Comparison of ENCODE assay signal across 10 mouse cellular contexts in the genomic region with DNA sequence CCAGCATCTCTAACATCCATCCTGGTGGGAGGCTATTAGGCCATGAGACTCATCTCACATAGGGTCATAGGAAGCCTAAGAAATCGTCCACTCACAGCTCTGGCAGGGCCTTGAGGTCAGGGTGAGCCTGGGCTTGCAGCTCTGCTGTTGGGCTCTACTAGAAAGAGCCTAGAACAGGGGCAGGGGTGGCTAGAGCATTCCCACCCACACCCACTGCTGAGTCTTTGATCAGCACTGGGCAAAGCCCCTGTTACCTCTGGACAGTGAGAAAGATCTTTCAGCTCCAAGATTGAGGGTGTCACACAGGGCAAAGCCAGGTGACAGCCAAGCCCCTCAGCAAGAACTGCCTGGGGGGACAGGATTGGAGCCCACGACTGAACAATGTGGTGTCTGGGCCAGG. TPM values are rescaled to one million over a fixed set of nuclear protein-coding genes. Genes with fewer than 3 reads are reported as not detected.
DNase-seq lines count a peak whose midpoint lies in the region; ATAC-seq and TF ChIP-seq lines count a peak whose summit lies in the region.
"Had no signal": no experiment of that assay in that cellular context is flagged by ENCODE, and none has a peak within 500 bp of the region (broad histone marks: within the 10 kb centered on the region; RNA-seq: fewer than 3 reads in every experiment).

No protein-coding gene starts in this region.

- WGBS in lung, embryonic 15.5 days: 53% methylated on average over 2 of the region's 2 CpGs
- 40% methylated on average over 2 of the region's 2 CpGs for WGBS in forebrain, embryonic 16.5 days
- WGBS in limb, embryonic 10.5 days: 53% methylated on average over 2 of the region's 2 CpGs
- 78% methylated on average over 2 of the region's 2 CpGs for WGBS in small intestine, adult 2 months

- H3K9ac ChIP-seq in lung, embryonic 15.5 days: peak overlapping the region; percentile 32; the same call in 1 of the 2 replicates
- H3K9ac ChIP-seq in forebrain, embryonic 16.5 days (replicated peaks; ENCODE audit: low read depth, low read length): peak overlapping the region; percentile 7; the same call in 1 of the 2 replicates

- TF ChIP-seq POLR2A in small intestine, adult 2 months (IDR thresholded peaks at IDR 0.05; ENCODE audit: low read depth, low read length): no peak

- H3K27ac ChIP-seq in lung, embryonic 15.5 days: peak overlapping the region; percentile 99
- H3K27ac ChIP-seq in forebrain, embryonic 16.5 days (ENCODE audit: low read length): peak overlapping the region; percentile 84
- peak overlapping the region; percentile 89 for H3K27ac ChIP-seq in limb, embryonic 10.5 days
- peak overlapping the region; percentile 44 for H3K27ac ChIP-seq in small intestine, adult 2 months (ENCODE audit: insufficient read depth, low read depth, low read length)
- H3K27ac ChIP-seq: macrophage had no signal

- DNase-seq in lung, postnatal 36 days: no peak
- no peak for DNase-seq in limb, embryonic 10.5 days (ENCODE audit: low spot score)
- DNase-seq in natural killer cell, adult 2 months (ENCODE audit: low spot score in 2 of 2): no peak
- DNase-seq: cerebellum, adult 11-12 months had no signal

- TF ChIP-seq CTCF in small intestine, adult 2 months (IDR thresholded peaks at IDR 0.05; ENCODE audit: extremely low read depth, insufficient read length, insufficient replicate concordance, low read depth, low read length): no peak

- H3K27me3 ChIP-seq in lung, embryonic 15.5 days: no peaks in the 10 kb centered on the region
- no peaks in the 10 kb centered on the region for H3K27me3 ChIP-seq in forebrain, embryonic 16.5 days (replicated peaks; ENCODE audit: control insufficient read depth, insufficient read depth, low read length)
- H3K27me3 ChIP-seq in limb, embryonic 10.5 days (ENCODE audit: low read depth, poor library complexity, severe bottlenecking): no peaks in the 10 kb centered on the region
- H3K27me3 ChIP-seq in small intestine, adult 2 months (ENCODE audit: control insufficient read depth, insufficient read depth, low read length): no peaks in the 10 kb centered on the region
- H3K27me3 ChIP-seq: Patski had no signal

- H3K36me3 ChIP-seq in lung, embryonic 15.5 days: no peaks in the 10 kb centered on the region
- H3K36me3 ChIP-seq in forebrain, embryonic 16.5 days (ENCODE audit: control insufficient read depth, insufficient read depth): no peaks in the 10 kb centered on the region
- H3K36me3 ChIP-seq in limb, embryonic 10.5 days: no peaks in the 10 kb centered on the region
- no peaks in the 10 kb centered on the region for H3K36me3 ChIP-seq in small intestine, adult 2 months (ENCODE audit: control insufficient read depth, insufficient read depth, low read length)

- no peaks in the 10 kb centered on the region for H3K9me3 ChIP-seq in lung, embryonic 15.5 days
- no peaks in the 10 kb centered on the region for H3K9me3 ChIP-seq in forebrain, embryonic 16.5 days (ENCODE audit: control insufficient read depth, low read length)
- H3K9me3 ChIP-seq in limb, embryonic 10.5 days (replicated peaks): no peaks in the 10 kb centered on the region

- H3K4me1 ChIP-seq in lung, embryonic 15.5 days: peaks cover 55% of the 10 kb centered on the region
- peaks cover 19% of the 10 kb centered on the region for H3K4me1 ChIP-seq in forebrain, embryonic 16.5 days (replicated peaks; ENCODE audit: control insufficient read depth, insufficient read depth, low read length)
- H3K4me1 ChIP-seq in limb, embryonic 10.5 days: peaks cover 56% of the 10 kb centered on the region
- H3K4me1 ChIP-seq in small intestine, adult 2 months (ENCODE audit: control insufficient read depth, insufficient read depth, insufficient read length, low read length): peaks cover 14% of the 10 kb centered on the region

- H3K4me3 ChIP-seq in lung, embryonic 15.5 days: no peak overlapping the region
- H3K4me3 ChIP-seq in forebrain, embryonic 16.5 days (replicated peaks; ENCODE audit: low read length): no peak overlapping the region
- no peak overlapping the region for H3K4me3 ChIP-seq in limb, embryonic 10.5 days
- no peak overlapping the region for H3K4me3 ChIP-seq in small intestine, adult 2 months (ENCODE audit: low read depth, low read length)

- 0 out of 2 replicates have a peak overlapping the region, but pooled peaks have one; percentile 7 for H3K4me2 ChIP-seq in lung, embryonic 15.5 days
- no peak overlapping the region for H3K4me2 ChIP-seq in forebrain, embryonic 16.5 days (ENCODE audit: low read length)

- ATAC-seq in lung, embryonic 15.5 days (ENCODE audit: borderline replicate concordance, extremely low read depth, low FRiP score, low TSS enrichment): no peak
- no peak for ATAC-seq in forebrain, embryonic 16.5 days
- ATAC-seq in granulocyte monocyte progenitor cell, adult 5-6 weeks (replicated peaks; ENCODE audit: poor library complexity, severe bottlenecking): no peak

RNA-seq across cellular contexts. Expression of gene Morn1, which starts 57.0 kb away (rescaled TPM):
- polyA plus RNA-seq in lung, embryonic 15.5 days (2015; fragmentation: Nextera tagmentation; extraction: Ambion mirVana): 5.9 and 7.7 TPM in 2 replicates
- 6.0 and 10.7 TPM in 2 replicates for polyA plus RNA-seq in forebrain, embryonic 16.5 days (2015; fragmentation: Nextera tagmentation; extraction: Ambion mirVana)
- polyA plus RNA-seq in limb, embryonic 10.5 days (2016; fragmentation: Nextera tagmentation; extraction: Ambion mirVana): 3.5 and 6.5 TPM in 2 replicates
- 1.7 and 3.1 TPM in 2 replicates for polyA plus RNA-seq in small intestine, adult 2 months (2012; rRNA removed)
- total RNA-seq in granulocyte monocyte progenitor cell, adult 5-6 weeks (2014; fragmentation: Nextera tagmentation): 0.62 and 1.2 TPM in 2 replicates
- total RNA-seq in granulocyte monocyte progenitor cell, adult 5-6 weeks (2017): 1.6 and 4.7 TPM in 2 replicates

RNA-seq across cellular contexts. Expression of gene Rer1, which starts 57.2 kb away (rescaled TPM):
- 157 and 163 TPM in 2 replicates for polyA plus RNA-seq in lung, embryonic 15.5 days (2015; fragmentation: Nextera tagmentation; extraction: Ambion mirVana)
- 125 and 133 TPM in 2 replicates for polyA plus RNA-seq in forebrain, embryonic 16.5 days (2015; fragmentation: Nextera tagmentation; extraction: Ambion mirVana)
- polyA plus RNA-seq in limb, embryonic 10.5 days (2016; fragmentation: Nextera tagmentation; extraction: Ambion mirVana): 133 and 142 TPM in 2 replicates
- 53.2 and 91.9 TPM in 2 replicates for polyA plus RNA-seq in small intestine, adult 2 months (2012; rRNA removed)
- 93.3 and 125 TPM in 2 replicates for total RNA-seq in granulocyte monocyte progenitor cell, adult 5-6 weeks (2014; fragmentation: Nextera tagmentation)
- total RNA-seq in granulocyte monocyte progenitor cell, adult 5-6 weeks (2017): 106 and 134 TPM in 2 replicates

Comparison
In these comparisons a context has a peak if more than half of its experiments do, and no peak if none do; other contexts are left out.
1. H3K27ac ChIP-seq: peak in every context shown above with its lines; median percentile 99 in lung, embryonic 15.5 days; 89 in limb, embryonic 10.5 days; 84 in forebrain, embryonic 16.5 days; 44 in small intestine, adult 2 months.